ENCODE assay signal across 7 mouse cellular contexts in genomic region chr17:24886134-24886931, GRCm38 (mm10). TPM values are rescaled to one million over a fixed set of nuclear protein-coding genes. Genes with fewer than 3 reads are reported as not detected.
DNase-seq lines count a peak whose midpoint lies in the region; ATAC-seq lines count a peak whose summit lies in the region.

TSS of gene Nubp2 (minus strand) at chr17:24886349.
TSS of gene Spsb3 (plus strand) at chr17:24886643.

- H3K27me3 ChIP-seq in embryonic facial prominence, embryonic 12.5 days, result no peaks in the 10 kb centered on the region
- H3K27me3 ChIP-seq in limb, embryonic 11.5 days (ENCODE audit: control insufficient read depth, insufficient read depth, low read length), result no peaks in the 10 kb centered on the region
- no peaks in the 10 kb centered on the region for H3K27me3 ChIP-seq in midbrain, embryonic 14.5 days (ENCODE audit: control insufficient read depth, insufficient read depth, low read length)

- peak; percentile 95 for ATAC-seq in embryonic facial prominence, embryonic 12.5 days (ENCODE audit: insufficient number of reproducible peaks, insufficient read depth, low FRiP score, low TSS enrichment)
- ATAC-seq in limb, embryonic 11.5 days (ENCODE audit: insufficient number of reproducible peaks, low FRiP score, low TSS enrichment, low read depth), result peak; percentile 96
- ATAC-seq in midbrain, embryonic 14.5 days (ENCODE audit: low FRiP score, low TSS enrichment), result peak; percentile 95

- peak within 1 kb of the TSS; percentile 88 for H3K4me3 ChIP-seq in embryonic facial prominence, embryonic 12.5 days
- H3K4me3 ChIP-seq in limb, embryonic 11.5 days (ENCODE audit: low read depth, low read length), result peak within 1 kb of the TSS; percentile 84
- peak within 1 kb of the TSS; percentile 88 for H3K4me3 ChIP-seq in midbrain, embryonic 14.5 days (replicated peaks; ENCODE audit: low read depth, low read length)

- H3K9me3 ChIP-seq in embryonic facial prominence, embryonic 12.5 days, result no peaks in the 10 kb centered on the region
- H3K9me3 ChIP-seq in limb, embryonic 11.5 days (ENCODE audit: control insufficient read depth, low read length), result no peaks in the 10 kb centered on the region
- H3K9me3 ChIP-seq in midbrain, embryonic 14.5 days (ENCODE audit: control insufficient read depth, low read length), result no peaks in the 10 kb centered on the region

- peaks cover 41% of the 10 kb centered on the region for H3K36me3 ChIP-seq in embryonic facial prominence, embryonic 12.5 days
- H3K36me3 ChIP-seq in limb, embryonic 11.5 days (ENCODE audit: control insufficient read depth, insufficient read depth, low read length), result peaks cover 17% of the 10 kb centered on the region
- H3K36me3 ChIP-seq in midbrain, embryonic 14.5 days (ENCODE audit: control insufficient read depth, insufficient read depth, low read length), result peaks cover 51% of the 10 kb centered on the region

- no peak within 1 kb of the TSS for H3K27ac ChIP-seq in embryonic facial prominence, embryonic 12.5 days
- no peak within 1 kb of the TSS for H3K27ac ChIP-seq in limb, embryonic 11.5 days (replicated peaks; ENCODE audit: low read depth, low read length)
- H3K27ac ChIP-seq in midbrain, embryonic 14.5 days (replicated peaks; ENCODE audit: low read depth, low read length), result peak within 1 kb of the TSS; percentile 70

- under 1% methylated on average over 69 of the region's 69 CpGs for WGBS in embryonic facial prominence, embryonic 12.5 days
- WGBS in limb, embryonic 11.5 days, result under 1% methylated on average over 69 of the region's 69 CpGs
- under 1% methylated on average over 69 of the region's 69 CpGs for WGBS in midbrain, embryonic 14.5 days

- DNase-seq in adrenal gland, postnatal 25 days, result peak; percentile 98
- peak; percentile 100 for DNase-seq in heart, adult 11 months
- peak; percentile 97 for DNase-seq in kidney, adult 18-20 months
- DNase-seq in limb, embryonic 11.5 days (ENCODE audit: low spot score), result peak; percentile 96
- peak; percentile 99 for DNase-seq in midbrain, embryonic 14.5 days
- DNase-seq in spleen, adult 18-20 months, result peak; percentile 95

- peak within 1 kb of the TSS; percentile 96 for H3K4me2 ChIP-seq in embryonic facial prominence, embryonic 12.5 days (replicated peaks)
- peak within 1 kb of the TSS; percentile 93 for H3K4me2 ChIP-seq in limb, embryonic 11.5 days (ENCODE audit: low read depth, severe bottlenecking)
- peak within 1 kb of the TSS; percentile 80 for H3K4me2 ChIP-seq in midbrain, embryonic 14.5 days (ENCODE audit: low read length)

- peaks cover 25% of the 10 kb centered on the region for H3K4me1 ChIP-seq in embryonic facial prominence, embryonic 12.5 days
- H3K4me1 ChIP-seq in limb, embryonic 11.5 days (ENCODE audit: control insufficient read depth, insufficient read depth, low read length), result peaks cover 15% of the 10 kb centered on the region; the same call in 1 of the 2 replicates
- peaks cover 19% of the 10 kb centered on the region for H3K4me1 ChIP-seq in midbrain, embryonic 14.5 days (ENCODE audit: control insufficient read depth, insufficient read depth, low read length)

- H3K9ac ChIP-seq in embryonic facial prominence, embryonic 12.5 days, result peak within 1 kb of the TSS; percentile 72
- H3K9ac ChIP-seq in limb, embryonic 11.5 days (ENCODE audit: low read length), result peak within 1 kb of the TSS; percentile 75
- H3K9ac ChIP-seq in midbrain, embryonic 14.5 days (replicated peaks; ENCODE audit: low read length), result peak within 1 kb of the TSS; percentile 80

RNA-seq across cellular contexts. Expression of gene Nubp2, which starts in this region (rescaled TPM):
- 55.1 and 55.9 TPM in 2 replicates for total RNA-seq in adrenal gland, postnatal 25 days (2021)
- polyA plus RNA-seq in embryonic facial prominence, embryonic 12.5 days (2016; fragmentation: Nextera tagmentation; extraction: Ambion mirVana), result 49.7 and 53.6 TPM in 2 replicates
- 65.1 and 66.0 TPM in 2 replicates for polyA plus RNA-seq in limb, embryonic 11.5 days (2014; fragmentation: Nextera tagmentation; extraction: Ambion mirVana)
- 70.4 and 73.3 TPM in 2 replicates for polyA plus RNA-seq in midbrain, embryonic 14.5 days (2014; fragmentation: Nextera tagmentation; extraction: Ambion mirVana)

RNA-seq across cellular contexts. Expression of gene Spsb3, which starts in this region (rescaled TPM):
- total RNA-seq in adrenal gland, postnatal 25 days (2021), result 29.2 and 30.9 TPM in 2 replicates
- polyA plus RNA-seq in embryonic facial prominence, embryonic 12.5 days (2016; fragmentation: Nextera tagmentation; extraction: Ambion mirVana), result 43.3 and 43.8 TPM in 2 replicates
- 36.8 and 42.1 TPM in 2 replicates for polyA plus RNA-seq in limb, embryonic 11.5 days (2014; fragmentation: Nextera tagmentation; extraction: Ambion mirVana)
- 77.3 and 93.2 TPM in 2 replicates for polyA plus RNA-seq in midbrain, embryonic 14.5 days (2014; fragmentation: Nextera tagmentation; extraction: Ambion mirVana)
